Comparison of ENCODE assay signal across 9 mouse cellular contexts in genomic region chr9:46327706-46328571, GRCm38 (mm10). TPM values are rescaled to one million over a fixed set of nuclear protein-coding genes. Genes with fewer than 3 reads are reported as not detected.
A peak's percentile ranks its signal among the peaks of the same experiment; 100 is the strongest.
DNase-seq lines count a peak whose midpoint lies in the region; ATAC-seq lines count a peak whose summit lies in the region.
"Had no signal": no experiment of that assay in that cellular context is flagged by ENCODE, and none has a peak within 500 bp of the region (broad histone marks: within the 10 kb centered on the region; RNA-seq: fewer than 3 reads in every experiment).

No protein-coding gene starts in this region.

- WGBS in heart, embryonic 13.5 days = 60% methylated on average over 25 of the region's 25 CpGs
- WGBS in forebrain, embryonic 14.5 days = 38% methylated on average over 25 of the region's 25 CpGs
- 60% methylated on average over 25 of the region's 25 CpGs for WGBS in liver, embryonic 11.5 days

- peak overlapping the region; percentile 80 for H3K9ac ChIP-seq in heart, embryonic 13.5 days
- peak overlapping the region; percentile 60 for H3K9ac ChIP-seq in forebrain, embryonic 14.5 days (ENCODE audit: low read length)
- H3K9ac ChIP-seq in liver, embryonic 11.5 days (ENCODE audit: low read depth, low read length) = peak overlapping the region; percentile 64; the same call in 1 of the 2 replicates

- no peak for DNase-seq in heart, adult 18-20 months
- DNase-seq in Muller cell, postnatal 12 days (ENCODE audit: inconsistent ontology term) = peak; percentile 56
- DNase-seq in forebrain, embryonic 14.5 days (ENCODE audit: low spot score) = peak; percentile 62
- peak; percentile 49 for DNase-seq in liver, embryonic 11.5 days (ENCODE audit: low spot score)
- peak; percentile 60 for DNase-seq in testis, postnatal 10 days (ENCODE audit: low spot score)
- no peak for DNase-seq in spleen, postnatal 14 days (ENCODE audit: low spot score in 2 of 2)

- no peak overlapping the region for H3K27ac ChIP-seq in heart, embryonic 13.5 days (replicated peaks)
- H3K27ac ChIP-seq in forebrain, embryonic 14.5 days (ENCODE audit: low read depth, low read length) = peak overlapping the region; percentile 83
- H3K27ac ChIP-seq in liver, embryonic 11.5 days (ENCODE audit: low read depth, low read length) = no peak overlapping the region

- H3K27me3 ChIP-seq in heart, embryonic 13.5 days (replicated peaks) = peaks cover 14% of the 10 kb centered on the region
- no peaks in the 10 kb centered on the region for H3K27me3 ChIP-seq in forebrain, embryonic 14.5 days (replicated peaks; ENCODE audit: control insufficient read depth, insufficient read depth, low read length)
- peaks cover 8% of the 10 kb centered on the region for H3K27me3 ChIP-seq in liver, embryonic 11.5 days (replicated peaks; ENCODE audit: control insufficient read depth, insufficient read depth, low read length)

- H3K4me3 ChIP-seq in heart, embryonic 13.5 days = peak overlapping the region; percentile 53
- H3K4me3 ChIP-seq in forebrain, embryonic 14.5 days (ENCODE audit: low read depth, low read length) = no peak overlapping the region
- H3K4me3 ChIP-seq in liver, embryonic 11.5 days (ENCODE audit: low read depth, low read length) = no peak overlapping the region

- no peak for ATAC-seq in heart, embryonic 13.5 days (ENCODE audit: extremely low read depth, insufficient number of reproducible peaks, low FRiP score, low TSS enrichment)
- ATAC-seq in forebrain, embryonic 14.5 days = peak; percentile 30
- no peak for ATAC-seq in liver, embryonic 11.5 days (replicated peaks; ENCODE audit: low FRiP score)
- no peak for ATAC-seq in erythroid progenitor cell, adult 5-6 weeks (replicated peaks; ENCODE audit: low FRiP score, poor library complexity, severe bottlenecking)

- peak overlapping the region; percentile 82 for H3K4me2 ChIP-seq in heart, embryonic 13.5 days
- H3K4me2 ChIP-seq in forebrain, embryonic 14.5 days (ENCODE audit: low read length) = peak overlapping the region; percentile 50
- peak overlapping the region; percentile 84 for H3K4me2 ChIP-seq in liver, embryonic 11.5 days

- H3K4me1 ChIP-seq in heart, embryonic 13.5 days = peaks cover 20% of the 10 kb centered on the region
- peaks cover 14% of the 10 kb centered on the region; the same call in 1 of the 2 replicates for H3K4me1 ChIP-seq in forebrain, embryonic 14.5 days (ENCODE audit: control insufficient read depth, insufficient read depth, low read length)
- H3K4me1 ChIP-seq in liver, embryonic 11.5 days (replicated peaks; ENCODE audit: control insufficient read depth, insufficient read depth, low read length) = peaks cover 4% of the 10 kb centered on the region

- H3K36me3 ChIP-seq in heart, embryonic 13.5 days = no peaks in the 10 kb centered on the region
- H3K36me3 ChIP-seq in forebrain, embryonic 14.5 days (ENCODE audit: control insufficient read depth, insufficient read depth, low read length) = no peaks in the 10 kb centered on the region
- H3K36me3 ChIP-seq in liver, embryonic 11.5 days (ENCODE audit: control insufficient read depth, insufficient read depth, low read length) = no peaks in the 10 kb centered on the region

- no peaks in the 10 kb centered on the region for H3K9me3 ChIP-seq in heart, embryonic 13.5 days
- H3K9me3 ChIP-seq in forebrain, embryonic 14.5 days (replicated peaks; ENCODE audit: control insufficient read depth, low read length) = no peaks in the 10 kb centered on the region
- no peaks in the 10 kb centered on the region for H3K9me3 ChIP-seq in liver, embryonic 11.5 days (ENCODE audit: control insufficient read depth, low read length)

RNA-seq across cellular contexts. Expression of gene 4931429L15Rik, which starts 8.2 kb away (rescaled TPM):
- not detected in 2 replicates for polyA plus RNA-seq in heart, embryonic 13.5 days (2015; fragmentation: Nextera tagmentation; extraction: Ambion mirVana)
- not detected for total RNA-seq in heart, adult 18-20 months (2021)
- polyA plus RNA-seq in forebrain, embryonic 14.5 days (2014; fragmentation: Nextera tagmentation; extraction: Ambion mirVana) = not detected in 2 replicates
- polyA plus RNA-seq in liver, embryonic 11.5 days (2014; fragmentation: Nextera tagmentation; extraction: Ambion mirVana) = not detected in 2 replicates
- total RNA-seq in erythroid progenitor cell, adult 5-6 weeks (2015; ENCODE audit: low replicate concordance) = not detected in 2 replicates
- not detected in 2 replicates for total RNA-seq in erythroid progenitor cell, adult 5-6 weeks (2017; ENCODE audit: low replicate concordance)
- total RNA-seq: left cerebral cortex, postnatal 10 days had no signal

RNA-seq across cellular contexts. Expression of gene Bud13, which starts 45.1 kb away (rescaled TPM):
- polyA plus RNA-seq in heart, embryonic 13.5 days (2015; fragmentation: Nextera tagmentation; extraction: Ambion mirVana) = 14.3 and 15.4 TPM in 2 replicates
- 1 to 10 TPM; 6.5 to 7.9 TPM for total RNA-seq in heart, adult 18-20 months (2021)
- 14.9 and 18.7 TPM in 2 replicates for polyA plus RNA-seq in forebrain, embryonic 14.5 days (2014; fragmentation: Nextera tagmentation; extraction: Ambion mirVana)
- 20.7 and 22.4 TPM in 2 replicates for polyA plus RNA-seq in liver, embryonic 11.5 days (2014; fragmentation: Nextera tagmentation; extraction: Ambion mirVana)
- 5.4 and 13.0 TPM in 2 replicates for total RNA-seq in erythroid progenitor cell, adult 5-6 weeks (2015; ENCODE audit: low replicate concordance)
- total RNA-seq in erythroid progenitor cell, adult 5-6 weeks (2017; ENCODE audit: low replicate concordance) = 5.6 and 5.7 TPM in 2 replicates

RNA-seq across cellular contexts. Expression of gene Zpr1, which starts 55.1 kb away (rescaled TPM):
- 33.4 and 36.2 TPM in 2 replicates for polyA plus RNA-seq in heart, embryonic 13.5 days (2015; fragmentation: Nextera tagmentation; extraction: Ambion mirVana)
- total RNA-seq in heart, adult 18-20 months (2021) = 10 to 100 TPM; 24.2 to 25.8 TPM
- polyA plus RNA-seq in forebrain, embryonic 14.5 days (2014; fragmentation: Nextera tagmentation; extraction: Ambion mirVana) = 68.8 and 70.1 TPM in 2 replicates
- polyA plus RNA-seq in liver, embryonic 11.5 days (2014; fragmentation: Nextera tagmentation; extraction: Ambion mirVana) = 92.6 and 96.7 TPM in 2 replicates
- 5.4 and 9.6 TPM in 2 replicates for total RNA-seq in erythroid progenitor cell, adult 5-6 weeks (2015; ENCODE audit: low replicate concordance)
- total RNA-seq in erythroid progenitor cell, adult 5-6 weeks (2017; ENCODE audit: low replicate concordance) = 5.9 and 6.3 TPM in 2 replicates

RNA-seq across cellular contexts. Expression of gene Apoa5, which starts 59.5 kb away (rescaled TPM):
- not detected in 2 replicates for polyA plus RNA-seq in heart, embryonic 13.5 days (2015; fragmentation: Nextera tagmentation; extraction: Ambion mirVana)
- not detected for total RNA-seq in heart, adult 18-20 months (2021)
- not detected in 2 replicates for polyA plus RNA-seq in forebrain, embryonic 14.5 days (2014; fragmentation: Nextera tagmentation; extraction: Ambion mirVana)
- polyA plus RNA-seq in liver, embryonic 11.5 days (2014; fragmentation: Nextera tagmentation; extraction: Ambion mirVana) = 0.21 and 0.38 TPM in 2 replicates
- total RNA-seq in erythroid progenitor cell, adult 5-6 weeks (2015; ENCODE audit: low replicate concordance) = not detected in 2 replicates
- not detected in 2 replicates for total RNA-seq in erythroid progenitor cell, adult 5-6 weeks (2017; ENCODE audit: low replicate concordance)
- total RNA-seq: left cerebral cortex, postnatal 10 days had no signal

Comparison
In these comparisons a context has a peak if more than half of its experiments do, and no peak if none do; other contexts are left out.
1. DNase-seq: peak in Muller cell, postnatal 12 days (single experiment), forebrain, embryonic 14.5 days (single experiment), liver, embryonic 11.5 days (single experiment) and testis, postnatal 10 days (single experiment); none in heart, adult 18-20 months (0 of 2) and spleen, postnatal 14 days (0 of 2).
2. Peak in every context shown above with its lines, with median percentiles within 50 percentile points of each other: H3K4me2 ChIP-seq and H3K9ac ChIP-seq.